Mouse (Mus musculus) CH12.LX (cell line): ENCODE measurements around the gene Sfxn2.

Experiments used
- CTCF ChIP-seq, 2 experiments: IDR thresholded peaks in 1 of 2; conservative IDR thresholded peaks in 1 of 2; 2 replicates each; pipeline ENCODE4 v1.5.1; 2011 to 2012; ENCODE audit warnings: low read depth in 2 of 2, low read length in 2 of 2, improper control_type of control experiment in 1 of 2, inconsistent platforms in 1 of 2, mild to moderate bottlenecking in 1 of 2, moderate library complexity in 1 of 2
- EP300 ChIP-seq: IDR thresholded peaks from 2 replicates; pipeline ENCODE4 v1.6.1; 2011; ENCODE audit warnings: low read length, improper control_type of control experiment
- ETS1 ChIP-seq: conservative IDR thresholded peaks from 2 replicates; pipeline ENCODE4 v1.6.1; 2012; ENCODE audit warnings: low read depth, mild to moderate bottlenecking, inconsistent platforms, low read length, improper control_type of control experiment, moderate library complexity
- POLR2A ChIP-seq: IDR thresholded peaks from 2 replicates; pipeline ENCODE4 v1.6.1; 2011; ENCODE audit warnings: low read depth, mild to moderate bottlenecking, improper control_type of control experiment, low read length
- UBTF ChIP-seq: IDR thresholded peaks from 2 replicates; pipeline ENCODE4 v1.6.1; 2012; ENCODE audit warnings: low read depth, mild to moderate bottlenecking, inconsistent platforms, low read length, improper control_type of control experiment, moderate library complexity
- ZC3H11A ChIP-seq: IDR thresholded peaks from 2 replicates; pipeline ENCODE4 v1.6.1; 2012; ENCODE audit warnings: low read depth, mild to moderate bottlenecking, inconsistent platforms, low read length, improper control_type of control experiment
- ZKSCAN1 ChIP-seq: IDR thresholded peaks from 2 replicates; pipeline ENCODE4 v1.6.1; 2012; ENCODE audit warnings: low read depth, inconsistent platforms, low read length, improper control_type of control experiment, borderline replicate concordance
- ZNF384 ChIP-seq: IDR thresholded peaks from 2 replicates; pipeline ENCODE4 v1.6.1; 2012; ENCODE audit warnings: low read depth, low read length, improper control_type of control experiment, inconsistent platforms

DNA sequence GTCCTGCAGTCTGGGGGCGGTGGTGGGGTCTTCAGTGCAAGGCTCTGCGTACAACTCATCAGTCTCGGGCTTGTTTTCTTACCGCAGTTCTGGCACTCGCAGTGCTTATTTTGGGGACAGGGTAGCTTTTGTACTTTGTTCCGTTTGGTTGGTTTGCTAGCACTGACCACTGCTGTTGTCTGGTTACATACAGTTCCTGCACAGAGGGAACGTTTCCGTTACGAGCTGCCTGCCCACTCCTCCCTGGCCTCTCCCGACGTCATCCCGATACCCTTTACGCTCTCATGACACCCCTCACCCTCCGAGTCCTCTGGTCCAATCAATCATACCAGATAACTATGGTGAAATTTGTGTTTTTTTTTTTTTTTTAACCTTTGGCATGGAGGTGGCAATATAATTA, 28.3 kb downstream of the Sfxn2 start:
- TF ChIP-seq POLR2A (no peak), EP300 (no peak), CTCF (conservative IDR thresholded peaks at IDR 0.05 in 1 of 2, IDR thresholded peaks at IDR 0.05 in 1 of 2; ENCODE audit: low read depth in 2 of 2, low read length in 2 of 2) (no peak), ZKSCAN1 (no peak), UBTF (no peak), ETS1 (no peak), ZNF384 (no peak), ZC3H11A (no peak)
